Mouse (Mus musculus): ENCODE data around the gene Ulk2. TPM values are rescaled to one million over a fixed set of nuclear protein-coding genes. Genes with fewer than 3 reads are reported as not detected.
"Not testable (repeated sequence)": the region's sequence is repeated elsewhere in the genome, so short reads cannot be mapped to it uniquely, and the experiment has no call there.

The Ulk2 gene
- total RNA-seq, 2 experiments from 2014 or later = 70.9 to 84.4 TPM

DNA sequence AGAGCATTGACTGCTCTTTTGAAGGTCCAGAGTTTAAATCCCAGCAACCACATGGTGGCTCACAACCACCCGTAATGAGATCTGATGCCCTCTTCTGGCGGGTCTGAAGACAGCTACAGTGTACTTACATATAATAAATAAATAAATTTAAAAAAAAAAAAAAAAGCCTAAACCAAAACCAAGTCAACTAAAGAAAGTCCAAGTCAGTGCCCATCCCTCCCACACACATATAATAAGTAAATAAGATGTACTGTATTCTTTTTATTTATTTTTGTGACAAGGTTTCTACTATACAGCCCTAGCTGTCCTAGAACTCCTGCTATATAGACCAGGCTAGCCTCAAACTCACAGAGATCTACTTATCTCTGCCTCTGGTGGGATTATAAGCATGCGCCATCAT lies 14.2 kb downstream of the Ulk2 start:
- TF ChIP-seq CTCF (IDR thresholded peaks at IDR 0.05) = 0 out of 2 replicates have a peak, but pooled peaks have one; percentile 11
- not testable (repeated sequence) for H3K4me3 ChIP-seq, DNase-seq, H3K27ac ChIP-seq
- intact Hi-C loops (cut with DNase I) = loop anchor here (5.0 kb wide), 1 partner anchor 33 kb away; no protein-coding TSS in a partner anchor

DNA sequence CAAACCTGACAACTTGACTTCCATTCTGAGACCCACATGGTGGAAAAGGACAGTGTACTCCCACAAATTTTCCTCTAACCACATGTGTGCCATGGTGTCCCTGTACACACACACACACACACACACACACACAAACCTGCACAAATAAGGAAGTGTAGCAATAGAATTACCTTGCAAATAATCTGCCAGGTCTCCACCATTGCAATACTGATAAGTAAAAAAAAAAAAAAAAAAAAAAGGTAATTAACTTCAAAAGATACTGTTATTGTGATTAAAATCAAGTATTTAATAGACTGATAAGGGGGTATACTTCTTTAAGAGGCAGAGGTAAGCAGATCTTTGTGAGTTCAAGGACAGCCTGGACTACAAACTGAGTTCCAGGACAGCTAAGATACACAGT lies 14.9 kb downstream of the Ulk2 start:
- TF ChIP-seq CTCF (IDR thresholded peaks at IDR 0.05) = no peak
- H3K4me3 ChIP-seq = no peak overlapping the region
- no peak overlapping the region for H3K27ac ChIP-seq
- DNase-seq = no peak
- intact Hi-C loops (cut with DNase I) = loop anchor here (5.0 kb wide), 1 partner anchor 33 kb away; no protein-coding TSS in a partner anchor

DNA sequence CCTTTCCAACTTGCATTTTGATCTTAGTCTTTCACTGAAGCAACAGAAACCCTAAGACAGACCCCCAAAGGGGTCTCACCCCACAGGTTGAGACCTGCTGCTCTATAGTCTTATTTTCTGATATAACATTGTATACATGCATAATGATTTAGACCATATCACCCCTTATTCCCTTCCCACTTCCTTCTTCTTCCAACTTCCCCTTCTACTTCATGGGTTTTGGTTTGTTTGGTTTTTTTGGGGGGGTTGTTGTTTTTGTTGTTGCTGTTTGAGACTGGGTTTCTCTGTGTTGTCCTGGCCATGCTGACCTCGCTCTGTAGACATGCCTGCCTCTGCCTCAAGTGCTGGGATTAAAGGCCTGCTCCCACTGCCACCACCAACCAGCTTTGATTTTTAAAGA lies 15.7 kb downstream of the Ulk2 start:
- intact Hi-C loops (cut with DNase I) = no loop called here
- TF ChIP-seq CTCF (IDR thresholded peaks at IDR 0.05) = no peak
- H3K27ac ChIP-seq = no peak overlapping the region

DNA sequence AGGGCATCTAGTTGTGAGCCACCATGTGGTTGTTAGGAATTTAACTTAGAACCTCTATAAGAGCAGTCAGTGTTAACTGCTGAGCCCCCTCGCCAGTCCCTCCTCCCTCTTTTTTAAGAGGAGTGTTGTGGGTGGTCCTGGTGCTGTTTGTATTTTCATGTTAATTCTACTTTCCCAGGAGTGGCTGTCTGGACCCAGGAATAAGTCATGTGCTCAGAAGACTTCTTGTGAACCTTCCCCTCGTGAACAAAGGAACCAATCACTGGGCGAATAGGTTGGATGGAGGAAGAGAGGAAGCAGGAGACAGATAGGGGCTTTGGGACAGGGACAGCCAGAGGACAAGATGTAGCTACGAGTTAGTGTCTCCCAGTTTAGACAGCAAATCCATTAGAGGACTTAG lies 45.1 kb downstream of the Ulk2 start:
- intact Hi-C loops (cut with DNase I) = loop anchor here (5.0 kb wide), 1 partner anchor 33 kb away; no protein-coding TSS in a partner anchor
- no peak overlapping the region for H3K4me3 ChIP-seq
- no peak overlapping the region for H3K27ac ChIP-seq
- no peak for TF ChIP-seq CTCF (IDR thresholded peaks at IDR 0.05)
- DNase-seq = no peak

More for the DNA sequence above, 15.7 kb downstream of the Ulk2 start:
- H3K4me3 ChIP-seq = no peak overlapping the region
- DNase-seq = no peak

DNA sequence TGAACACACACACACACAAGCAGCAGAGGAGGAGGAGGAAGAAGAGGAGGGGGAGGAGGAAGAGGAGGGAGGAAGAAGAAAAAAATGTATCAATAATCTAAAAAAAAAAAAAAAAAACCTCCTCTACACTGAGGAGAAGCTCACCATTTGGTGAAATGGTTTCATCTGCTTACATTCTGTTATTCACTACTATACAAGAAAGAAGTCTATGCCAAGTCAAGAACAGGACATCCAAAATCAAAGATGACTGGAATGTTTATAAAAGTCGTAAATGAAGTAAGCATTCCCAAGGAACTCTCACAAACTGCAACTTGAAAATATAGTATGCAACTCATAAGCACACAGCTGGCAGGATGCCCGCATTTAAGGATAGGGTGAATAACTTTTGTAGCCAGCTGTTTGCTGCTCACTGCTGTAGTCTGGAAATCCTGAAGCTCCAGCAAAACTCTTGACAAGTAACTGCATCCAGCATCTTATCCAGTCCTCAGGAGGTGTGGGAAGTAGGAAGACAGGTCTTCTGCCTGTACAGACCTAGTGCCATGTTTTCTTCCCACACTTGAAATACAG lies 46.2 kb downstream of the Ulk2 start:
- TF ChIP-seq CTCF (IDR thresholded peaks at IDR 0.05) = no peak
- no peak overlapping the region for H3K4me3 ChIP-seq
- H3K27ac ChIP-seq = no peak overlapping the region
- intact Hi-C loops (cut with DNase I) = loop anchor here (5.0 kb wide), 1 partner anchor 34 kb away; no protein-coding TSS in a partner anchor
- DNase-seq = no peak

DNA sequence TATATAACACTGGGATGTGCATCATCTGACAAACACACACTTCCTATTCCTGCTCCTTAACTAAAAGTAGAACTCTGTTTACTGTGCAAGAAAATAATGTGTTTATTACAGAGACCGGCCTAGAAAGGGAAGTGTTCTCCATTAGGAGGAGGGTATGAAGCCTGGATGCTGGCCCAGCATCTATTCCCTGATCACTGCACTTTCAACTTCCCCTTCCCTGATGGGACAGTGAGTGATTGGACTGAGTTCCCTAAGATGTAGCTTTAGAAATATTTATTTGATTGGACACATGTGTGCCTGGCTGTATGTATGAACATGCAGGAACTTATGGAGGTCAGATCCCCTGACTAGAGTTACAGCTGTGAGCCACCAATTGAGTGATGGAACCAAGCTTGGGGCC lies 61.4 kb downstream of the Ulk2 start:
- no peak overlapping the region for H3K27ac ChIP-seq
- intact Hi-C loops (cut with DNase I) = no loop called here
- DNase-seq = no peak
- no peak overlapping the region for H3K4me3 ChIP-seq
- TF ChIP-seq CTCF (IDR thresholded peaks at IDR 0.05) = no peak

DNA sequence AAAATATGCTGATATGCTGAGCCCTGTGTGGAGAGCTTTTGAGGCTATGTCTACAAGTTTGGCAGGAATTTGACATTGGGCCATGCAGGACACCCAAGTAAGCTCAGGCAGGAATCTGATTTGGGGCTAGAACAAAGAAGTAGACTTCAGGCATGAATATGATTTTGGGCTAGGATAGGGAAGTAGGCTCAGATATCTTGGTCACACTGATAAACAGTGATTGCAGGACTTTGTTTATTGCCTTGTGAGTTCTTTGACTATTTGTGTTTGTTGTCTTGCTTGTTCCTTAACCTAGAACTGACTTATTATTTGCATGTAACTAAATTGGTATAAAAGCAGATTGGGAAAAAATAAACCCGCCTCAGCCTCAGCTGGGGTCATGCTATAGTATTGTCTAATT lies 66.3 kb downstream of the Ulk2 start:
- TF ChIP-seq CTCF (IDR thresholded peaks at IDR 0.05) = no peak
- DNase-seq = no peak
- H3K27ac ChIP-seq = no peak overlapping the region
- no peak overlapping the region for H3K4me3 ChIP-seq
- intact Hi-C loops (cut with DNase I) = no loop called here

DNA sequence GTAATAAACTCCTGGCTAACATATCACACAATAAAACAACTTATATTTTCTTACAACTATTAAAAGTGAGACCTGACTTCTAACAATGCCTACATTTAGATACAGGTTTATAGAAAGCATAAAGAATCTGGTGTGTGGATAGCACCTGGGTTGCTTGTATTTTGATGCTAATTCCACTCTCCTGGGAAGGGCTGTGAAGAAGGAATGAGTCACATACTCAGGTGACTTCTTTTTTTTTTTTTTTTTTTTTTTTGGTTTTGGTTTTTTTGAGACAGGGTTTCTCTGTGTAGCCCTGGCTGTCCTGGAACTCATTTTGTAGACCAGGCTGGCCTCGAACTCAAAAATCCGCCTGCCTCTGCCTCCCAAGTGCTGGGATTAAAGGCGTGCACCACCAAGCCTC lies 72.3 kb downstream of the Ulk2 start:
- DNase-seq; H3K4me3 ChIP-seq; intact Hi-C loops (cut with DNase I); H3K27ac ChIP-seq: not testable (repeated sequence)

DNA sequence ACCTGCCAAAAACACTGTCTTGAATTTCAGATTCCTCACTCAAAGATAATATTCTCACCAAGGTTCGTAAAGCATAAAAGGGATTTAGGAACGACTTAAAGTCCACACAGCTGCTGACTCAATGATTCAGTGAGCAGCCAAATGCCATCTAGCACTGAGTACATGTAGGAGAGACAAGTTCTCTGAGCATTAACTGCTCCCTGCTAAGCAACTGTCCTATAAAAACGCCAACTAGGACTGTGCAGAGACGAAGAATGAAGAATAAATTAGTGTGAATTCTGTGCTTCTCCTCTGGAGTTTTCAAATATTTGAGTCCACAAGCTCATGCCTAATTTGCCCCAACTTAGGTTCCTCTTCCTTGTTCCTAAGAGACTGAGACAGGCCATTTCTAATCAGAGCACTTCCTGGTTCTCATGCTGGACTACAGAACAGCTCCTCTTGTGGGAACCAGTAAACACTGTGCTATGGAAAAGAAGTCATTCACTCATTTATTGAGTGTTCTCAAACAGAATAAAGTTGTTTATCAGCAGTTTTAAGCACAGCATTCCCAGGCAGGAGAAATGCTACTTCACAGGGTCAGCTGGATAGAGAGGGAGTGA lies 80.2 kb downstream of the Ulk2 start:
- intact Hi-C loops (cut with DNase I) = no loop called here
- no peak overlapping the region for H3K27ac ChIP-seq
- TF ChIP-seq CTCF (IDR thresholded peaks at IDR 0.05) = no peak
- no peak for DNase-seq
- no peak overlapping the region for H3K4me3 ChIP-seq

DNA sequence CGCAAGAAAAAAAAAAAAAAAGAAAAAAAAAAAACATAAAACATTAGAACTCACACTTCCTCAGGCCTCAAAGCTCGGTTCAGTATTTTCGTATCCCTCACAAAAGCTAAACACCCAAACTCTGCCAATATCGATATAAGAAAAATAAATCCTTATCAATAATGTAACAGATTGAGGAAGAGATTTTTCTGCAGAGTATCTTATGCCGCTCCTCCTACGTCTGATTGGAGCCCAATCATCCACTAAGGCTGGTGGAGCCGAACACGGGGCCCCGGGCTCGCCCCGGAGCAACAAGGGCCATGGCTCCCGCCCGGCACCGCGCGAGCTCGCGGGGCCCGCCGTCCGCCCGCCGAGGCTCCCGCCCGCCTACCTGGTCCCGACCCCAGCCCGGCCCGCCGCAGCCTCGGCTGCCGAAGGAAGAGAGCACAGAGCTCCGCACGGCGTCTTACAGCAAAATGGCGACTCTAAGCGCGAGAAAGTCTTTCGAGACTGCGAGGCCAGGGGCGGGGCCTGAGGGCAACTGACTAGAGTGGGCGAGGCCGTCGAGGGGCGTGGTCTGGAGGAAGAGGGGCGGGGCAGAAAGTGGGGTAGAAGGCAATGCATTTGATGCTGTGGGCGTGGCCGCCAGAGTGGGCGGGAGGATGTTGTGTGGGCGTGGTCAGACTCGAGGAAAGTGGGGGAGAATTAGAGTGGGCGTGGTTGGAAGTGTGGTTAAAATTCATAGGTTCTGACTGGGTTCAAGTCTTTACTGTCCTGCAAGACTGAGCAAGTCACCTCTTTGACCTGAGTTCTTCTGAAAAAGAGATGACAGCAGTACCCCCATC lies 93.1 kb downstream of the Ulk2 start, which contains the start of gene Prpsap2:
Gene Prpsap2, minus strand, starts transcription at position 505 of the 824 bp plus-strand sequence.
- intact Hi-C loops (cut with DNase I) = no loop called here
- Histone ChIP-seq H3K27ac (peak within 1 kb of the TSS; percentile 89), H3K4me3 (peak within 1 kb of the TSS; percentile 88)
- DNase-seq = peak; percentile 99
- TF ChIP-seq CTCF (IDR thresholded peaks at IDR 0.05) = no peak

DNA sequence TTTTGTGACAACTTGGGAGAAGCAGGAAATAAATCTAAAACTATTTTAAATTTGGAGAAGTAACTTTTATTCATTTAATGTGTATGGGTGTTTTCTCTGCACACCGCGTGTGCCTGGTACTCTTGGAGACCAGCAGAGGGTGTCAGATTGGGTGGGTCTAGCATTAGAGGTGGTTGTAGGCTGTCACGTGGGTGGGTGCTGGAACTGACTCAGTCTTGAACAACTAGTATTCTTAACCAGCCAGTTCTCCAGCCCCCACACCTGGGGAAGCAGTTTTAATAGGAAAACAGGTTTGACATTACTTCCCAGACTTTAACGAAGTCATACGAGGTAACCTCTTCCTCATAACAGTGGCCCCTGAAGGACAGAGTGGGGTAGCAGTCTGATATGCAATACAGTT lies 94.4 kb downstream of the Ulk2 start:
- DNase-seq = no peak
- intact Hi-C loops (cut with DNase I) = no loop called here
- H3K4me3 ChIP-seq = peak overlapping the region; percentile 88
- no peak for TF ChIP-seq CTCF (IDR thresholded peaks at IDR 0.05)
- H3K27ac ChIP-seq = no peak overlapping the region

DNA sequence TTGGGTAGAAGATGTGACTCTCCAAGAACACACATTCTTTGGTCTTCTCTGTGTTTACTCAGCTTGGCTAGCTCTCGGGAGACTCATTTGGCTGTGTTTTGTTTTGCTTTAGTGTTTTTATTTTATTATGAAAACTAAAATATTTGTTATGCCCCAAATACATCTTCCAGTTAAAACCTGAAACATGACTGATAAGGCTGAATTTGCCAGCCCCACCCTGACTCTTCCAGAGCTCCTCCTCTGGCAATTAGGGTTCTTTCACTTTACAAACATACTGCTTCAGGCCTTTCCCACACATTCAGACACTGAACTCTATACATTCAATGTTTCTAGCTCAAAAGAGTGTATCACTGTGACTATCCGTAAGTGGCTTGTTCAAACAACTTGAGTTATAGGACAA lies 97.7 kb downstream of the Ulk2 start:
- intact Hi-C loops (cut with DNase I) = no loop called here
- no peak for TF ChIP-seq CTCF (IDR thresholded peaks at IDR 0.05)
- H3K4me3 ChIP-seq = no peak overlapping the region
- DNase-seq = no peak
- H3K27ac ChIP-seq = no peak overlapping the region

DNA sequence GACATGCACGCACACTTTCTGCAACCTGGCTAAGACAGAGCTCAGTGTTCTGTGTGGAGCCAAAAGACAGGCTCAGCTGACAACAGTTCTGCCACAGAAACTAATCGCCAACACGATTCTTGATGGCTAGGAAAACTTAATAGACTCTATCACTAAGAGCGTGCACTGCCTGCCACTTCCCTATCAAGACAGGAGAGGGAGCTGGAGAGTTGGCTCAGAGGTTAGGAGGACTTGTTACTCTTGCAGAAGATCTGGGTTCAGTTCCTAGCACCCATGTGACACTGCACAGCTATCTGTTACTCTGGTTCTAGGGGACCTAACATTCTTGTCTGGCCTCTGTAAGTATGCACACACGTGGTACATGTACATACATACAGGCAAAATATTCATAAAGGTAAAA lies 103.3 kb downstream of the Ulk2 start:
- DNase-seq = no peak
- intact Hi-C loops (cut with DNase I) = no loop called here
- no peak overlapping the region for H3K4me3 ChIP-seq
- H3K27ac ChIP-seq = no peak overlapping the region
- TF ChIP-seq CTCF (IDR thresholded peaks at IDR 0.05) = peak; percentile 53

All from gastrocnemius, adult 2 months (tissue).